Mouse (Mus musculus): Measurements from ENCODE around the gene Tsc22d2. TPM values are rescaled to one million over a fixed set of nuclear protein-coding genes. Genes with fewer than 3 reads are reported as not detected.

The Tsc22d2 gene
- polyA plus RNA-seq, 1 experiment, result 1.8 TPM

DNA sequence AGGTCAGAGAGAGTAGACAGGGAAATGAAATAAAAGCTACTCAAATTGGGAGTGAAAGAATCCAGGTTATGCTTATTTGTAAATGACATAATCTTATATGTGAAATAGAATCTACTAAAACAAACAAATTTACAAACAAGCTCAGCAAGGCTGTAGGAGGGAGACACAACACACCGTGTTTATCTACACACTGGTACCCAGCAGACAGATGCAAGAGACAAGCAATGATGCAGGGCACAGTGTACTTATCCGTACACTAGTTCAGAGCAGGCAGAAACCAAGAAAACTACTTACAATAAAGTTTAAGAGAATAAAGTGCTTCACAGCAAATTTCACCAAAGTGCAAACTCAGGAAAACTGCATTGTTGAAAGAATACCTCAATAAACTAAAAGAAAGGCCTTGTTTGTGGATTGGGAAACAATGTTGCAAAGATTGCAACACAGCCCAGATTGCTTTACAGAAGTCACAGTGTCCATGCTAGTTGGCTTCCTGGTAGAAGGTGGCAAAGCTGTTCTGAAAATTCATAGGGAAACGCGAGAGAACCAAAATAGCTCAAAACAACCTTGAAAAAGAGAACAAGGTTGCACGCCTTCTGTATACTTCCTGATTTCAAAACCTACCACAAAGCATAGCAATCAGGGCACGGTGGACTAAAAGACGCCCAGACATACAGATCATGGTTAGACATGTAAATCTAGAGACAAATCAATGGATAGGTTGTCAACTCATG lies 93.7 kb downstream of the Tsc22d2 start:
- Histone ChIP-seq H3K9me3 (ENCODE audit: control insufficient read depth, low read length) (no peaks in the 10 kb centered on the region), H3K4me1 (ENCODE audit: control insufficient read depth) (peaks cover 2% of the 10 kb centered on the region), H3K36me3 (ENCODE audit: control insufficient read depth) (no peaks in the 10 kb centered on the region), H3K4me3 (replicated peaks) (no peak overlapping the region), H3K27me3 (ENCODE audit: control insufficient read depth) (no peaks in the 10 kb centered on the region)
- no peak for TF ChIP-seq TAL1 (IDR thresholded peaks at IDR 0.05; ENCODE audit: low read length)
- TF ChIP-seq GATA1 (IDR thresholded peaks at IDR 0.05; ENCODE audit: low read length), result no peak

DNA sequence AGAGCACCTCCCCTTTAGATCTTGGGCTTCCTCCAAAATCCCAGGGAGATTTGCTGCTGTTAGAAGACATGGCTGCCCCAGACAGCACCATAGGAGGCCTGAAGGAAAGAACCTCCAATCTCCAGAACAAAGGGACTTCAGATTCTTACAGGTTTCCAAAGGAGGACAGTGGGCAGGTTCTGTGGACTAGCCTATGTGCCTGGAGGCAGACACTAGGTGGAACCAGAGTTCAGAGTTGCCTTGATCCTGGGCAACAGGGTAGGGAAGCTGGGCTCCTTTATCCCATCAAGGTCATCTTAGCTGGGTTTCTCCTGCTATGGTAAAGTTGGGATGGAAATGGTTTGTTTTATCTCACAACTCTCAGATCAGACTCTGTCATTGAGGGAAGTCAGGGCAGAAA lies 97.1 kb downstream of the Tsc22d2 start:
- H3K4me1 ChIP-seq (ENCODE audit: control insufficient read depth), result no peaks in the 10 kb centered on the region
- H3K4me3 ChIP-seq (replicated peaks), result no peak overlapping the region

GRCm38 (mm10) chr3:58512740-58513139 lies 98.2 kb downstream of the Tsc22d2 start:
- TF ChIP-seq TAL1 (IDR thresholded peaks at IDR 0.05; ENCODE audit: low read length), result no peak
- no peak for TF ChIP-seq GATA1 (IDR thresholded peaks at IDR 0.05; ENCODE audit: low read length)
- Histone ChIP-seq H3K4me3 (replicated peaks) (no peak overlapping the region), H3K36me3 (ENCODE audit: control insufficient read depth) (no peaks in the 10 kb centered on the region), H3K9me3 (ENCODE audit: control insufficient read depth, low read length) (no peaks in the 10 kb centered on the region), H3K4me1 (ENCODE audit: control insufficient read depth) (no peaks in the 10 kb centered on the region), H3K27me3 (ENCODE audit: control insufficient read depth) (no peaks in the 10 kb centered on the region)

More for the DNA sequence above, 97.1 kb downstream of the Tsc22d2 start:
- H3K9me3 ChIP-seq (ENCODE audit: control insufficient read depth, low read length), result no peaks in the 10 kb centered on the region
- H3K36me3 ChIP-seq (ENCODE audit: control insufficient read depth), result no peaks in the 10 kb centered on the region
- H3K27me3 ChIP-seq (ENCODE audit: control insufficient read depth), result no peaks in the 10 kb centered on the region
- TF ChIP-seq GATA1 (IDR thresholded peaks at IDR 0.05; ENCODE audit: low read length) (no peak), TAL1 (IDR thresholded peaks at IDR 0.05; ENCODE audit: low read length) (no peak)

DNA sequence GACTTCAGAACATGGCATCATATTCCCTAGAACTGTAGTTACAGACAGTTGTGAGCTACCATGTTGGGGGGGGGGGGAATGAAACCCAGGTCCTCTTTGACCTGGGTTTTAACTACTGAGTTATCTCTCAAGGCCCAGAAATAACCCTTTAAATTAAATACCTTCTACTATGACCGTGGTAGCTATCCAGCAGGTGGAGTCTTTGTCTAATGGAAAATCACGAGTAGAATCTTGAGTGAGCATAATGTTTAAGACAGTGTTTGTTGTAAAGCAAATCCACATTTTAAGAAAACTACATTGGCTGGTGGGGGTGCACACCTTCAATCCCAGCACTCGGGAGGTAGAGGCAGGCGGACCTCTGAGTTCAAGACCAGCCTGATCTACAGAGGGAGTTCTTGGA lies 99.0 kb downstream of the Tsc22d2 start:
- no peaks in the 10 kb centered on the region for H3K4me1 ChIP-seq (ENCODE audit: control insufficient read depth)
- no peaks in the 10 kb centered on the region for H3K27me3 ChIP-seq (ENCODE audit: control insufficient read depth)
- TF ChIP-seq TAL1 (IDR thresholded peaks at IDR 0.05; ENCODE audit: low read length), result no peak
- TF ChIP-seq GATA1 (IDR thresholded peaks at IDR 0.05; ENCODE audit: low read length), result no peak
- H3K36me3 ChIP-seq (ENCODE audit: control insufficient read depth), result no peaks in the 10 kb centered on the region
- H3K4me3 ChIP-seq (replicated peaks), result no peak overlapping the region
- no peaks in the 10 kb centered on the region for H3K9me3 ChIP-seq (ENCODE audit: control insufficient read depth, low read length)

GRCm38 (mm10) chr3:58515947-58516601 lies 101.6 kb downstream of the Tsc22d2 start:
- no peaks in the 10 kb centered on the region; the same call in 1 of the 2 replicates for H3K4me1 ChIP-seq (ENCODE audit: control insufficient read depth)
- H3K4me3 ChIP-seq (replicated peaks), result no peak overlapping the region
- TF ChIP-seq GATA1 (IDR thresholded peaks at IDR 0.05; ENCODE audit: low read length), result no peak
- TF ChIP-seq TAL1 (IDR thresholded peaks at IDR 0.05; ENCODE audit: low read length), result no peak
- no peaks in the 10 kb centered on the region for H3K9me3 ChIP-seq (ENCODE audit: control insufficient read depth, low read length)
- H3K36me3 ChIP-seq (ENCODE audit: control insufficient read depth), result peaks cover 9% of the 10 kb centered on the region
- no peaks in the 10 kb centered on the region for H3K27me3 ChIP-seq (ENCODE audit: control insufficient read depth)

Other genes with a start within 250 kb of the Tsc22d2 start
- 0.53 and 0.61 TPM in 2 replicates for gene Eif2a, start 111.1 kb downstream of the Tsc22d2 start, polyA plus RNA-seq (2012)
- 2.1 and 3.3 TPM in 2 replicates for gene Serp1, start 111.2 kb downstream of the Tsc22d2 start, polyA plus RNA-seq (2012)
- 0.73 and 2.1 TPM in 2 replicates for gene Selenot, start 161.9 kb downstream of the Tsc22d2 start, polyA plus RNA-seq (2012)
- gene Erich6, start 222.5 kb downstream of the Tsc22d2 start, polyA plus RNA-seq (2012), result not detected in 2 replicates

All from erythroblast, embryonic 14.5 days (primary cell).